Mouse (Mus musculus): ENCODE measurements around the gene Vmn2r88. TPM values are rescaled to one million over a fixed set of nuclear protein-coding genes. Genes with fewer than 3 reads are reported as not detected.
A peak's percentile ranks its signal among the peaks of the same experiment; 100 is the strongest.
"Not testable (repeated sequence)": the region's sequence is repeated elsewhere in the genome, so short reads cannot be mapped to it uniquely, and the experiment has no call there.

Vmn2r88 gene
- not detected in 2 replicates for polyA plus RNA-seq (2015; fragmentation: Nextera tagmentation; extraction: Ambion mirVana)

- Histone ChIP-seq H3K4me2 (ENCODE audit: low read length) (no peak within 1 kb of the TSS), H3K36me3 (ENCODE audit: control insufficient read depth, insufficient read depth) (no peaks in the 10 kb centered on the region), H3K27ac (ENCODE audit: low read length) (no peak within 1 kb of the TSS), H3K9ac (replicated peaks; ENCODE audit: low read depth, low read length) (no peak within 1 kb of the TSS), H3K4me3 (replicated peaks; ENCODE audit: low read length) (no peak within 1 kb of the TSS), H3K9me3 (ENCODE audit: control insufficient read depth, low read length) (no peaks in the 10 kb centered on the region), H3K27me3 (replicated peaks; ENCODE audit: control insufficient read depth, insufficient read depth, low read length) (no peaks in the 10 kb centered on the region), H3K4me1 (replicated peaks; ENCODE audit: control insufficient read depth, insufficient read depth, low read length) (no peaks in the 10 kb centered on the region)
- WGBS, result 80% methylated on average over 1 of the region's 1 CpGs
- ATAC-seq, result no peak
Observed at GRCm38 (mm10) chr14:51410520-51410919, at the start of gene Vmn2r88. Gene Vmn2r88, plus strand, starts transcription at chr14:51410820.

GRCm38 (mm10) chr14:51361456-51361855 is 49.2 kb upstream of the Vmn2r88 start, which contains the start of gene Gm7247:
Gene Gm7247, plus strand, starts transcription at chr14:51361756.
- 75% methylated on average over 1 of the region's 1 CpGs for WGBS
- Histone ChIP-seq H3K9me3 (ENCODE audit: control insufficient read depth, low read length) (no peaks in the 10 kb centered on the region), H3K9ac (replicated peaks; ENCODE audit: low read depth, low read length) (no peak within 1 kb of the TSS)

GRCm38 (mm10) chr14:51382805-51383204 is 27.8 kb upstream of the Vmn2r88 start:
- Histone ChIP-seq H3K36me3 (ENCODE audit: control insufficient read depth, insufficient read depth) (no peaks in the 10 kb centered on the region), H3K4me1 (replicated peaks; ENCODE audit: control insufficient read depth, insufficient read depth, low read length) (no peaks in the 10 kb centered on the region), H3K27ac (ENCODE audit: low read length) (no peak overlapping the region), H3K27me3 (replicated peaks; ENCODE audit: control insufficient read depth, insufficient read depth, low read length) (no peaks in the 10 kb centered on the region), H3K4me3 (replicated peaks; ENCODE audit: low read length) (no peak overlapping the region), H3K4me2 (ENCODE audit: low read length) (no peak overlapping the region), H3K9ac (replicated peaks; ENCODE audit: low read depth, low read length) (no peak overlapping the region), H3K9me3 (ENCODE audit: control insufficient read depth, low read length) (peaks cover 18% of the 10 kb centered on the region)
- 95% methylated on average over 20 of the region's 20 CpGs for WGBS
- ATAC-seq, result no peak

More at GRCm38 (mm10) chr14:51361456-51361855, 49.2 kb upstream of the Vmn2r88 start, which contains the start of gene Gm7247:
- no peaks in the 10 kb centered on the region for H3K4me1 ChIP-seq (replicated peaks; ENCODE audit: control insufficient read depth, insufficient read depth, low read length)
- ATAC-seq, result no peak
- no peak within 1 kb of the TSS for H3K4me3 ChIP-seq (replicated peaks; ENCODE audit: low read length)
- H3K4me2 ChIP-seq (ENCODE audit: low read length), result no peak within 1 kb of the TSS
- H3K27ac ChIP-seq (ENCODE audit: low read length), result no peak within 1 kb of the TSS
- H3K36me3 ChIP-seq (ENCODE audit: control insufficient read depth, insufficient read depth), result no peaks in the 10 kb centered on the region
- 0 out of 2 replicates have a peak, but pooled peaks cover 2% of the 10 kb centered on the region for H3K27me3 ChIP-seq (replicated peaks; ENCODE audit: control insufficient read depth, insufficient read depth, low read length)

- Histone ChIP-seq H3K9ac (replicated peaks; ENCODE audit: low read depth, low read length) (no peak overlapping the region), H3K4me3 (replicated peaks; ENCODE audit: low read length) (no peak overlapping the region), H3K4me2 (ENCODE audit: low read length) (no peak overlapping the region), H3K27ac (ENCODE audit: low read length) (no peak overlapping the region), H3K27me3 (replicated peaks; ENCODE audit: control insufficient read depth, insufficient read depth, low read length) (no peaks in the 10 kb centered on the region), H3K9me3 (ENCODE audit: control insufficient read depth, low read length) (peaks cover 18% of the 10 kb centered on the region), H3K36me3 (ENCODE audit: control insufficient read depth, insufficient read depth) (no peaks in the 10 kb centered on the region), H3K4me1 (replicated peaks; ENCODE audit: control insufficient read depth, insufficient read depth, low read length) (no peaks in the 10 kb centered on the region)
- WGBS, result 95% methylated on average over 10 of the region's 10 CpGs
- 0 out of 2 replicates have a peak, but pooled peaks have one; percentile 18 for ATAC-seq
Observed at GRCm38 (mm10) chr14:51384351-51384750, 26.3 kb upstream of the Vmn2r88 start.

- Histone ChIP-seq H3K27ac (ENCODE audit: low read length) (no peak overlapping the region), H3K36me3 (ENCODE audit: control insufficient read depth, insufficient read depth) (no peaks in the 10 kb centered on the region), H3K9me3 (ENCODE audit: control insufficient read depth, low read length) (peaks cover 18% of the 10 kb centered on the region), H3K4me2 (ENCODE audit: low read length) (no peak overlapping the region), H3K9ac (replicated peaks; ENCODE audit: low read depth, low read length) (no peak overlapping the region), H3K4me3 (replicated peaks; ENCODE audit: low read length) (no peak overlapping the region), H3K4me1 (replicated peaks; ENCODE audit: control insufficient read depth, insufficient read depth, low read length) (no peaks in the 10 kb centered on the region), H3K27me3 (replicated peaks; ENCODE audit: control insufficient read depth, insufficient read depth, low read length) (no peaks in the 10 kb centered on the region)
- 50% methylated on average over 4 of the region's 4 CpGs for WGBS
- ATAC-seq, result peak; percentile 72
Observed at GRCm38 (mm10) chr14:51385741-51386140, 24.9 kb upstream of the Vmn2r88 start.

- Histone ChIP-seq H3K4me2 (ENCODE audit: low read length) (no peak overlapping the region), H3K4me1 (replicated peaks; ENCODE audit: control insufficient read depth, insufficient read depth, low read length) (no peaks in the 10 kb centered on the region)
- 96% methylated on average over 8 of the region's 8 CpGs for WGBS
Observed at GRCm38 (mm10) chr14:51387768-51388167, 22.9 kb upstream of the Vmn2r88 start.

GRCm38 (mm10) chr14:51388222-51388621 is 22.4 kb upstream of the Vmn2r88 start:
- WGBS, result 97% methylated on average over 9 of the region's 9 CpGs
- no peak for ATAC-seq
- H3K4me1 ChIP-seq (replicated peaks; ENCODE audit: control insufficient read depth, insufficient read depth, low read length), result no peaks in the 10 kb centered on the region
- no peaks in the 10 kb centered on the region for H3K27me3 ChIP-seq (replicated peaks; ENCODE audit: control insufficient read depth, insufficient read depth, low read length)
- no peak overlapping the region for H3K4me3 ChIP-seq (replicated peaks; ENCODE audit: low read length)
- no peak overlapping the region for H3K9ac ChIP-seq (replicated peaks; ENCODE audit: low read depth, low read length)
- H3K36me3 ChIP-seq (ENCODE audit: control insufficient read depth, insufficient read depth), result no peaks in the 10 kb centered on the region
- H3K9me3 ChIP-seq (ENCODE audit: control insufficient read depth, low read length), result peaks cover 12% of the 10 kb centered on the region
- no peak overlapping the region for H3K27ac ChIP-seq (ENCODE audit: low read length)
- no peak overlapping the region for H3K4me2 ChIP-seq (ENCODE audit: low read length)

More at GRCm38 (mm10) chr14:51387768-51388167, 22.9 kb upstream of the Vmn2r88 start:
- H3K4me3 ChIP-seq (replicated peaks; ENCODE audit: low read length), result no peak overlapping the region
- H3K36me3 ChIP-seq (ENCODE audit: control insufficient read depth, insufficient read depth), result no peaks in the 10 kb centered on the region
- no peak for ATAC-seq
- peaks cover 16% of the 10 kb centered on the region for H3K9me3 ChIP-seq (ENCODE audit: control insufficient read depth, low read length)
- no peak overlapping the region for H3K27ac ChIP-seq (ENCODE audit: low read length)
- no peak overlapping the region for H3K9ac ChIP-seq (replicated peaks; ENCODE audit: low read depth, low read length)
- H3K27me3 ChIP-seq (replicated peaks; ENCODE audit: control insufficient read depth, insufficient read depth, low read length), result no peaks in the 10 kb centered on the region

- 60% methylated on average over 2 of the region's 2 CpGs for WGBS
- Histone ChIP-seq H3K4me2 (ENCODE audit: low read length) (no peak overlapping the region), H3K9ac (replicated peaks; ENCODE audit: low read depth, low read length) (no peak overlapping the region), H3K36me3 (ENCODE audit: control insufficient read depth, insufficient read depth) (no peaks in the 10 kb centered on the region), H3K27me3 (replicated peaks; ENCODE audit: control insufficient read depth, insufficient read depth, low read length) (no peaks in the 10 kb centered on the region), H3K4me3 (replicated peaks; ENCODE audit: low read length) (no peak overlapping the region), H3K27ac (ENCODE audit: low read length) (no peak overlapping the region), H3K9me3 (ENCODE audit: control insufficient read depth, low read length) (no peaks in the 10 kb centered on the region), H3K4me1 (replicated peaks; ENCODE audit: control insufficient read depth, insufficient read depth, low read length) (no peaks in the 10 kb centered on the region)
- ATAC-seq, result no peak
Observed at GRCm38 (mm10) chr14:51423885-51424284, 13.3 kb downstream of the Vmn2r88 start.

- not testable (repeated sequence) for H3K4me1 ChIP-seq (replicated peaks; ENCODE audit: control insufficient read depth, insufficient read depth, low read length); H3K4me2 ChIP-seq (ENCODE audit: low read length); H3K27ac ChIP-seq (ENCODE audit: low read length); H3K9me3 ChIP-seq (ENCODE audit: control insufficient read depth, low read length); H3K4me3 ChIP-seq (replicated peaks; ENCODE audit: low read length); ATAC-seq; H3K27me3 ChIP-seq (replicated peaks; ENCODE audit: control insufficient read depth, insufficient read depth, low read length); H3K9ac ChIP-seq (replicated peaks; ENCODE audit: low read depth, low read length); H3K36me3 ChIP-seq (ENCODE audit: control insufficient read depth, insufficient read depth)
Observed at GRCm38 (mm10) chr14:51430138-51430537, 19.5 kb downstream of the Vmn2r88 start.

- WGBS, result 97% methylated on average over 16 of the region's 16 CpGs
- Histone ChIP-seq H3K9ac (replicated peaks; ENCODE audit: low read depth, low read length) (no peak overlapping the region), H3K27ac (ENCODE audit: low read length) (no peak overlapping the region), H3K4me1 (replicated peaks; ENCODE audit: control insufficient read depth, insufficient read depth, low read length) (no peaks in the 10 kb centered on the region), H3K27me3 (replicated peaks; ENCODE audit: control insufficient read depth, insufficient read depth, low read length) (no peaks in the 10 kb centered on the region), H3K4me2 (ENCODE audit: low read length) (no peak overlapping the region), H3K4me3 (replicated peaks; ENCODE audit: low read length) (no peak overlapping the region), H3K36me3 (ENCODE audit: control insufficient read depth, insufficient read depth) (no peaks in the 10 kb centered on the region), H3K9me3 (ENCODE audit: control insufficient read depth, low read length) (no peaks in the 10 kb centered on the region)
- no peak for ATAC-seq
Observed at GRCm38 (mm10) chr14:51434546-51434945, 23.9 kb downstream of the Vmn2r88 start.

All from forebrain, embryonic 16.5 days (tissue).